Mouse (Mus musculus) neural tube, embryonic 11.5 days (tissue): ENCODE measurements at regions not wholly inside any gene's neighbourhood (a gene's known extent, or its start where the extent isn't known, plus 50 kb on each side); places are given as distances from the start of the nearest gene placed in this dataset.

Source experiments
- ATAC-seq: fragments of 200-750 bp; cut with Nextera tagmentation; 2 replicates; pipeline ENCODE4 v1.8.0; 2017; ENCODE audit warnings: moderate number of reproducible peaks, mild to moderate bottlenecking, moderate TSS enrichment, moderate library complexity; ENCODE audit not compliant: insufficient read depth, low FRiP score, low TSS enrichment
- DNase-seq: peaks from one replicate; pipeline ENCODE4 v3.0.0-alpha.2; 2015; ENCODE audit warnings: low spot score
- H3K27ac ChIP-seq: fragments of 300-500 bp; sonication (generic); 2 replicates; pipeline ENCODE4 v1.5.1; 2014; ENCODE audit warnings: low read depth, mild to moderate bottlenecking, low read length
- H3K27me3 ChIP-seq: fragments of 300-500 bp; sonication (generic); 2 replicates; pipeline ENCODE4 v1.6.1; 2014; ENCODE audit warnings: mild to moderate bottlenecking, low read length, mixed read lengths; ENCODE audit not compliant: control insufficient read depth, insufficient read depth
- H3K36me3 ChIP-seq: fragments of 300-500 bp; sonication (generic); 2 replicates; pipeline ENCODE4 v1.6.1; 2014; ENCODE audit warnings: mild to moderate bottlenecking, low read length, moderate library complexity, mixed read lengths; ENCODE audit not compliant: control insufficient read depth, insufficient read depth
- H3K4me1 ChIP-seq: fragments of 300-500 bp; sonication (generic); 2 replicates; pipeline ENCODE4 v1.6.1; 2014; ENCODE audit warnings: low read length, mixed read lengths; ENCODE audit not compliant: control insufficient read depth, insufficient read depth
- H3K4me2 ChIP-seq: fragments of 300-500 bp; sonication (generic); 2 replicates; pipeline ENCODE4 v1.6.1; 2014; ENCODE audit warnings: low read depth, mild to moderate bottlenecking, moderate library complexity
- H3K4me3 ChIP-seq: fragments of 300-500 bp; sonication (generic); 2 replicates; pipeline ENCODE4 v1.5.1; 2014; ENCODE audit warnings: low read depth, low read length
- H3K9ac ChIP-seq: fragments of 300-500 bp; sonication (generic); 2 replicates; pipeline ENCODE4 v1.6.1; 2014; ENCODE audit warnings: mild to moderate bottlenecking, low read length
- H3K9me3 ChIP-seq: fragments of 300-500 bp; sonication (generic); 2 replicates; pipeline ENCODE4 v1.6.1; 2016; ENCODE audit warnings: low read length; ENCODE audit not compliant: control insufficient read depth
- WGBS: fragments of 180-500 bp; shearing (Covaris S2); extraction: QIAGEN DNeasy Blood & Tissue Kit; methylation state at CpG from one replicate; pipeline ENCODE4 v1.1.7; 2014; 5-methylcytosine and 5-hydroxymethylcytosine counted together

DNA sequence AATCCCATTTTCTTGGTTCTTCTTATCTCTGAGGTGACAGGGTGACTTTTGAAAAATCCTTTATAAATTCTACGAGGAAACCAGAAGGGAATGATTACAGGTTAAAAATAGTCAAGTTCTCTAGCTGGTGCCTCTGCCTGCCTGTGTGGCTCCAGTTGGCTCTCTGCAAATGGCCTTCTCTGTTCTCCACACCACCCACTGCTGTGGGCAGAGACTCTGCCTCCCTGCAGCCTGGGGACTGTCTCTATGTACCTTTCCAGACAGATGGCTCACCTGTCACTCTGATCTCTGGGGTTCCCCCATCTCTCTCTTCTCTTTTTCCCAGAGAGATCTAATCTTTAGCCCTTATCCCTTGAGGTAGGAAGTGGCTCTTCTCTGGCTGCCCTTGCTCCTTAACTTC, 302.2 kb upstream of the Myt1l start:
- Histone ChIP-seq H3K27ac (no peak overlapping the region), H3K9me3 (no peaks in the 10 kb centered on the region), H3K4me3 (no peak overlapping the region), H3K4me2 (no peak overlapping the region), H3K4me1 (no peaks in the 10 kb centered on the region), H3K27me3 (no peaks in the 10 kb centered on the region), H3K9ac (no peak overlapping the region), H3K36me3 (no peaks in the 10 kb centered on the region)
- ATAC-seq (no peak), DNase-seq (no peak)
- 67% methylated on average over 1 of the region's 1 CpGs for WGBS

- WGBS: 34% methylated on average over 16 of the region's 16 CpGs
- Histone ChIP-seq H3K4me3 (no peak overlapping the region), H3K27me3 (no peaks in the 10 kb centered on the region), H3K27ac (no peak overlapping the region; the same call in 1 of the 2 replicates), H3K36me3 (no peaks in the 10 kb centered on the region), H3K4me2 (no peak overlapping the region), H3K9ac (peak overlapping the region; percentile 22; the same call in 1 of the 2 replicates), H3K9me3 (no peaks in the 10 kb centered on the region), H3K4me1 (peaks cover 8% of the 10 kb centered on the region; the same call in 1 of the 2 replicates)
- peak; percentile 16 for DNase-seq
- ATAC-seq: no peak
These were observed 295.4 kb upstream of the Myt1l start for GRCm38 (mm10) chr12:29232492-29233447.

GRCm38 (mm10) chr12:29236496-29236895, 291.7 kb upstream of the Myt1l start:
- Histone ChIP-seq H3K4me1 (peaks cover 8% of the 10 kb centered on the region; the same call in 1 of the 2 replicates), H3K27ac (no peak overlapping the region), H3K4me3 (no peak overlapping the region), H3K27me3 (no peaks in the 10 kb centered on the region), H3K36me3 (no peaks in the 10 kb centered on the region), H3K4me2 (no peak overlapping the region), H3K9ac (no peak overlapping the region), H3K9me3 (no peaks in the 10 kb centered on the region)
- DNase-seq (no peak), ATAC-seq (no peak)
- 90% methylated on average over 2 of the region's 2 CpGs for WGBS

DNA sequence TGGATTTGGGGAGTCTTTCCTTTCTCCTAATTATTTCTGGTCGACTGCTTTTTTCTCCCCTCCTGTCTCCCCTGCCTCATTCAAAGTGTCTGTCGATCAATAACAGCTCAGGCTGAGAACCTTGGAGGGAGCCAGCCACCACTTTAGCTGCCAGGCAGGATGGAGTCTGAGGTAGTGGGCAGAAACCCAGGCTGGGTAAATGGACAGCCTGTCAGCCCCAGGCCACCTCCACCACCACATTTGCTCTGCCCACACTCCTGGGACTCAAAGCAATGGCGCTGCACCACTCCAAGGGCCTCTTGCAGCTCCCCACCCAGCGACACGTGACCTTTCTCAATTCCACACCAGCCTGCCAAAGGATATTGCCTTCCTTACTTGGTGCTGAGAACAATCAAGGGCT, 290.7 kb upstream of the Myt1l start:
- DNase-seq (no peak), ATAC-seq (no peak)
- Histone ChIP-seq H3K36me3 (no peaks in the 10 kb centered on the region), H3K4me3 (no peak overlapping the region), H3K4me2 (no peak overlapping the region), H3K27me3 (no peaks in the 10 kb centered on the region), H3K9ac (no peak overlapping the region), H3K4me1 (peaks cover 6% of the 10 kb centered on the region; the same call in 1 of the 2 replicates), H3K27ac (no peak overlapping the region), H3K9me3 (no peaks in the 10 kb centered on the region)
- WGBS: 55% methylated on average over 5 of the region's 5 CpGs

DNA sequence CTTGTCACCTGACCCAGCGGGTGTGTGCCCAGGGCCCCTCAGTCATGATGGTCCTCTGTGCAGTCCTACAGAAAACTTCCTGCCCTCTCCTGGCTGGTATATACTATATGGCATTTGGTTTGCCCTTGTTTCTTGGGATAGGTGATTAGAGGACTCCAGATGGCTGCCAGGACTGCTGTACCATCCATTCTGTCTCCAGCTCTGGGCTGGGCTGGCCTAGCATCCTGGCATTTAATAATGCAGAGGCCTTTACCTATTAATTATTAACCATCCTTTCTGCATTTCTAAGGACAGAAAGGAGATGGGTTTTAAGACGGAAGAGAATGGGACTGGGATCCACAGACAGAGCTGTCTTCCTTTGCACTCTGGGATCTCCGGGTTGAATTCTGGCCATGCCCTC, 288.7 kb upstream of the Myt1l start:
- no peaks in the 10 kb centered on the region for H3K36me3 ChIP-seq
- no peak overlapping the region for H3K9ac ChIP-seq
- no peaks in the 10 kb centered on the region for H3K4me1 ChIP-seq
- DNase-seq (no peak), ATAC-seq (no peak)
- H3K4me3 ChIP-seq: no peak overlapping the region
- WGBS: 72% methylated on average over 3 of the region's 3 CpGs
- no peak overlapping the region for H3K4me2 ChIP-seq
- no peaks in the 10 kb centered on the region for H3K27me3 ChIP-seq
- H3K9me3 ChIP-seq: no peaks in the 10 kb centered on the region
- no peak overlapping the region for H3K27ac ChIP-seq

DNA sequence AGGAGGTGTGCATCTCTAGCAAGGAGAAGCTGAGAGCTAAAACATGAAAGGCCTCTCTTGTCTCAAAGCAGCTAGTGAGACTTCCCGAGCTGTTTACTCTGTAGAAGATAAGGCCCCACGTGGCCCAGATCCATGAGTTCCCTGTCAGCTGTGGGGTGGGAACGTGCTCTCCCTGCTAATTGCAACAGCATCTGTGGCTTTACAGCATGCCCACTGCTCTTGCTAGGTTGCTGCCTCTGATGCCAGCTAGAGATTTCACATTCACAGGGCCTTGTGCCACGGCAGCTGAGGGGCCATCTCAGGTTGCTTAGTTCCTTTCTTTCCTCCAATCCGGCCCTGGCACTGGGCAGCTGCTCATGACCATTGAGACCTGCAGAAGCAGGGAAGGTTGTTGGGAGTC, 288.2 kb upstream of the Myt1l start:
- WGBS: 49% methylated on average over 5 of the region's 5 CpGs
- Histone ChIP-seq H3K9ac (no peak overlapping the region), H3K27ac (no peak overlapping the region), H3K36me3 (no peaks in the 10 kb centered on the region), H3K4me1 (no peaks in the 10 kb centered on the region), H3K9me3 (no peaks in the 10 kb centered on the region), H3K4me3 (no peak overlapping the region), H3K4me2 (no peak overlapping the region), H3K27me3 (no peaks in the 10 kb centered on the region)
- DNase-seq (no peak), ATAC-seq (no peak)

- WGBS: 58% methylated on average over 5 of the region's 5 CpGs
- no peak overlapping the region for H3K9ac ChIP-seq
- no peaks in the 10 kb centered on the region for H3K36me3 ChIP-seq
- no peaks in the 10 kb centered on the region for H3K27me3 ChIP-seq
- peaks cover 8% of the 10 kb centered on the region for H3K4me1 ChIP-seq
- ATAC-seq: no peak
- no peaks in the 10 kb centered on the region for H3K9me3 ChIP-seq
- no peak overlapping the region for H3K4me2 ChIP-seq
- H3K27ac ChIP-seq: no peak overlapping the region
- peak; percentile 42 for DNase-seq
- no peak overlapping the region for H3K4me3 ChIP-seq
These were observed 285.1 kb upstream of the Myt1l start for GRCm38 (mm10) chr12:29243087-29243486.

DNA sequence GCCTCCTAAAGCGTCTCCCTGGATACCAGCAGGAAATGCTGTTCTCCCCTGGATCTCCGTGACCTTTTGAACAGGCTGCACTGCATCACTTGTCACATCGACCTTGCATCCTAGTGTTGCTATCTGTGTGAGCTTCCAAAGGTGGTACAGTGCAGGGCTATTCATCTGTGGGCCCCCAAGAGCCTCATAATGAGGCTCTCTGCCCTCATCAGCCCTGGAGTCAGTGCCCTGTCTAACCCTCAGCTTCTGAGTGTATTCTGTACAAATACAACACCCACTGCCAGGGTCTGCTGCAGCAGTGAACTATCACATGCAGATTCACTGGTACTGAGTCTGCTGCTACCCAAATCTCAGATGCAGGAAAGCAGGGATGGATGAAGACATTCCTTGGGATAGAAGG, 282.1 kb upstream of the Myt1l start:
- no peak overlapping the region for H3K4me3 ChIP-seq
- ATAC-seq (no peak), DNase-seq (no peak)
- WGBS: 27% methylated on average over 3 of the region's 3 CpGs
- H3K9ac ChIP-seq: no peak overlapping the region
- no peaks in the 10 kb centered on the region for H3K36me3 ChIP-seq
- H3K27me3 ChIP-seq: no peaks in the 10 kb centered on the region
- no peaks in the 10 kb centered on the region for H3K9me3 ChIP-seq
- peaks cover 8% of the 10 kb centered on the region for H3K4me1 ChIP-seq
- no peak overlapping the region; the same call in 1 of the 2 replicates for H3K27ac ChIP-seq
- no peak overlapping the region for H3K4me2 ChIP-seq

DNA sequence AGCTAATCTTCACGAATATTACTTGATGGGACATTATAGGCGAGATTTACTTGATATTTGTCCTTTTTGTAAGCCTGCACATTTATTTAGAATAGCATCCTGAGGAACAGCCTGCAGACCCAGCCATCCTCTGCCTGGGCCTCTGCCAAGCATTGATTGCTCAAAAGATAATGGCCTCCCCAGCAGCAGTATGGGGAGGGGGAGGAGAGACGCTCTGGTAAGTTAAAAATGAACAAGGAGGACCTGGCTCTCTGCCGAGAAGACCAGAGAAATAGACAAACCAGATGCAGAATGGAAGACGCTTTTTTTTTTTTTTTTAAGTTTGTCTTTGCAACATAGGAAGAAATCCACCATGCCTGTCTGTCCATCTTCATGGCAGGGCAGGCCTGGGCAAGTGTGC, 280.8 kb upstream of the Myt1l start:
- H3K9me3 ChIP-seq: no peaks in the 10 kb centered on the region
- H3K27me3 ChIP-seq: no peaks in the 10 kb centered on the region
- ATAC-seq: no peak
- peaks cover 8% of the 10 kb centered on the region for H3K4me1 ChIP-seq
- H3K27ac ChIP-seq: peak overlapping the region; percentile 27; the same call in 1 of the 2 replicates
- H3K4me3 ChIP-seq: no peak overlapping the region
- DNase-seq: no peak
- WGBS: 80% methylated on average over 5 of the region's 5 CpGs
- no peak overlapping the region for H3K4me2 ChIP-seq
- H3K9ac ChIP-seq: no peak overlapping the region
- no peaks in the 10 kb centered on the region for H3K36me3 ChIP-seq
